Mouse (Mus musculus) heart, postnatal 0 days (tissue): Measurements from ENCODE around the gene Gm11037.

Experiments
- CTCF ChIP-seq: IDR thresholded peaks from 2 replicates; pipeline ENCODE4 v1.5.1; 2016; ENCODE audit warnings: antibody characterized with exemption, control low read depth, low read depth
- EP300 ChIP-seq: IDR thresholded peaks from 2 replicates; pipeline ENCODE4 v1.6.1; 2016; ENCODE audit warnings: antibody characterized with exemption, low read depth

GRCm38 (mm10) chr2:131096101-131096795 is 37.0 kb upstream of the Gm11037 start:
- TF ChIP-seq EP300 (peak; percentile 46; the same call in 1 of the 2 replicates), CTCF (no peak)
